Comparison of ENCODE assay signal across 17 mouse cellular contexts in the genomic region with DNA sequence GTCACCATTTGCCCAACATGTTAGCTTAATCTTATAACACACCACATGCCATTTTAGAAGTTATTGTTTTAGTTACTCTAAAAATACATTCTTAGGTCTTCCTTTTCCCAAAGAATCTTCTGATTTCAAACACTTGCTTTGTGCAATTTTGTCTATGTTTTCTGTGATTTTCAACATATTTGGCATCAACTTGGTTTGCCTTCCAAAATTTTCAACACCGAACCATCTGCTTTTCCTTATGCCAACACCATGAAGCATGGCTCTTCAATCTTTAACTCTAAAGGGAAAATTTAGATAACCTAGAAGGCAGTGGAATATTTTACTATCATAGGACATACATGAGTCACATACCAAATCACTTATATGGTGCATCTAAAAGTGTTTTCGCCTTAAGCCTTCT. TPM values are rescaled to one million over a fixed set of nuclear protein-coding genes. Genes with fewer than 3 reads are reported as not detected.
"Had no signal": no experiment of that assay in that cellular context is flagged by ENCODE, and none has a peak within 500 bp of the region (broad histone marks: within the 10 kb centered on the region; RNA-seq: fewer than 3 reads in every experiment).

No protein-coding gene starts in this region.

- H3K27me3 ChIP-seq: limb, embryonic 13.5 days; midbrain, embryonic 13.5 days had no signal

- H3K9me3 ChIP-seq: limb, embryonic 13.5 days; midbrain, embryonic 13.5 days had no signal

- H3K36me3 ChIP-seq: limb, embryonic 13.5 days; midbrain, embryonic 13.5 days had no signal

- DNase-seq: kidney, adult 11 months; kidney, adult 9 months; kidney, postnatal 36 days; lung, adult 2 months; lung, postnatal 36 days; right cerebral cortex, postnatal 25 days; thymus, adult 18-20 months; thymus, postnatal 14 days had no signal

- H3K27ac ChIP-seq: kidney, postnatal 0 days; layer of hippocampus, adult 2 months; limb, embryonic 13.5 days; liver, embryonic 14.5 days; midbrain, embryonic 13.5 days; stomach, postnatal 0 days had no signal

- H3K4me1 ChIP-seq: limb, embryonic 13.5 days; midbrain, embryonic 13.5 days had no signal

- H3K9ac ChIP-seq: limb, embryonic 13.5 days; liver, embryonic 14.5 days; midbrain, embryonic 13.5 days had no signal

- ATAC-seq: lung, postnatal 0 days; midbrain, embryonic 13.5 days had no signal

- H3K4me2 ChIP-seq: limb, embryonic 13.5 days; midbrain, embryonic 13.5 days had no signal

- H3K4me3 ChIP-seq: layer of hippocampus, adult 2 months; limb, embryonic 13.5 days; midbrain, embryonic 13.5 days had no signal

RNA-seq across cellular contexts. Expression of a gene that starts 59.3 kb away (rescaled TPM):
- total RNA-seq: liver, adult 2 months; megakaryocyte progenitor cell, adult 5-6 weeks had no signal
- polyA plus RNA-seq: liver, adult 2 months; lung, adult 2 months had no signal
